Mouse (Mus musculus): Measurements from ENCODE around the gene Tex13c2. TPM values are rescaled to one million over a fixed set of nuclear protein-coding genes. Genes with fewer than 3 reads are reported as not detected.

The Tex13c2 gene
- total and polyA plus RNA-seq, 2 experiments from 2014 or later, result not detected

DNA sequence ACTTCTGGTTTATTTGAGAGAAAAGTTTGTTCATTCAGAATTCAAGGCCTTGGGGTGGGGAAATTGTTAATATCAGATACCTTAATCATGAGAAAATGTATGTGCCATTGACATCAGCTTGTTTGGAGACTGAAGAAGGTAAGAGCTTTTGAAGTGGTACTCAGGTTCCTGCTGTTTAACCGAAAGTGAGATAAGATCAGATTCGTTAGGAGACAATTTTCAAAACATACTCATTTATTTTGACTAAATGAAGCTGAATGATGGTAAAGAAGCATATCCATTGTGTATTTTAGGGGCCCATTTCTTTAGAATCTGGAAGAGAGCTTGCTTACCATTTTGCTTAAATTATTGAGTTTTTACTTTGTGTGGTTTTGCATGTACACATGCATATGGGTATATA lies 21.6 kb downstream of the Tex13c2 start:
- Histone ChIP-seq H3K4me2 (ENCODE audit: low read depth) (no peak overlapping the region), H3K36me3 (ENCODE audit: insufficient read depth) (no peaks in the 10 kb centered on the region), H3K9me3 (ENCODE audit: low read length) (no peaks in the 10 kb centered on the region), H3K27ac (ENCODE audit: low read depth, low read length) (no peak overlapping the region), H3K9ac (no peak overlapping the region), H3K4me1 (ENCODE audit: insufficient read depth) (no peaks in the 10 kb centered on the region), H3K4me3 (ENCODE audit: low read depth, low read length) (no peak overlapping the region), H3K27me3 (ENCODE audit: insufficient read depth, low read length) (no peaks in the 10 kb centered on the region)
- no peak for DNase-seq
- TF ChIP-seq CTCF (IDR thresholded peaks at IDR 0.05; ENCODE audit: low read depth), result no peak
- no peak for ATAC-seq
- 75% methylated on average over 2 of the region's 2 CpGs for WGBS

DNA sequence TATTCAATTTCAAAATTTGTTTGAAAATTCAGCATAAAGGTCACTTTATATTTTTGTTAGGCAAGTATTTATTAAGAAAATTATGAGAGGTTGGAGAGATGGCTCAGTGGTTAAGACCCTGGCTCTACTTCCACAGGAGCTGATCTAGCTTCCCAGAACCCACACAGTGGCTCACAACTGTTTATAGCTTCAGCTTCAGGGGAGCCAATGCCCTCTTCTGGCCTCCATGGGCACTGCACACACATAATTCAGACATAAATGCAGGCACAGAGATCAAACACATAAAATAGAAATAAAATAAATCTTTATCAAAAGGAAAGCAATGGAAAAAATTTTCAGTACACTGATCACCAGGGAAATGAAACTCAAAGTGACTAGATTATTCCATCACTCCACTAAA lies 23.1 kb downstream of the Tex13c2 start:
- H3K4me2 ChIP-seq (ENCODE audit: low read depth), result no peak overlapping the region
- no peak overlapping the region for H3K9ac ChIP-seq
- no peak overlapping the region for H3K4me3 ChIP-seq (ENCODE audit: low read depth, low read length)
- ATAC-seq (no peak), DNase-seq (no peak)
- no peak for TF ChIP-seq CTCF (IDR thresholded peaks at IDR 0.05; ENCODE audit: low read depth)
- no peaks in the 10 kb centered on the region for H3K27me3 ChIP-seq (ENCODE audit: insufficient read depth, low read length)
- H3K36me3 ChIP-seq (ENCODE audit: insufficient read depth), result no peaks in the 10 kb centered on the region
- no peaks in the 10 kb centered on the region for H3K4me1 ChIP-seq (ENCODE audit: insufficient read depth)
- H3K9me3 ChIP-seq (ENCODE audit: low read length), result no peaks in the 10 kb centered on the region
- no peak overlapping the region for H3K27ac ChIP-seq (ENCODE audit: low read depth, low read length)

DNA sequence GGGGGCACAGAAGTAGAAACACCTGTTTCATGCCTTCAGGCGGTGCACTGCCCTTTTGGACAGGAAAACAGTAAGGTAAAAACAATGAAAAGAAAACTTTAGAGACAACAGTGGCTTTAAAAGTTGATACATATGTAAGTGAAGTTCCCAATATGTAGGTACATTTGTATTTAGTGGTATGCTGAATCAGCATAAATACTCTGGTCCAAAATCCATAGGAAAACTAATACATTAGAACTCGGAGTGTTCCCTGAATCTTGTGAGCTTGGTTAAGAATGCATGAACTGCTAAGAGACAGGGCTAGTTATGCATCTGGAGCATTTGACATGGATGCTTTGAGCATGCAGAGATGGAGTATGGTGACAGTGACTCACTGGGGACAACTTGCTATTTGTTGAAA lies 33.4 kb downstream of the Tex13c2 start:
- no peak overlapping the region for H3K4me3 ChIP-seq (ENCODE audit: low read depth, low read length)
- H3K36me3 ChIP-seq (ENCODE audit: insufficient read depth), result no peaks in the 10 kb centered on the region
- H3K4me2 ChIP-seq (ENCODE audit: low read depth), result no peak overlapping the region
- no peak overlapping the region for H3K27ac ChIP-seq (ENCODE audit: low read depth, low read length)
- ATAC-seq (no peak), DNase-seq (no peak)
- no peaks in the 10 kb centered on the region for H3K4me1 ChIP-seq (ENCODE audit: insufficient read depth)
- no peak overlapping the region for H3K9ac ChIP-seq
- no peak for TF ChIP-seq CTCF (IDR thresholded peaks at IDR 0.05; ENCODE audit: low read depth)
- WGBS, result 69% methylated on average over 2 of the region's 2 CpGs
- no peaks in the 10 kb centered on the region for H3K9me3 ChIP-seq (ENCODE audit: low read length)
- H3K27me3 ChIP-seq (ENCODE audit: insufficient read depth, low read length), result no peaks in the 10 kb centered on the region

DNA sequence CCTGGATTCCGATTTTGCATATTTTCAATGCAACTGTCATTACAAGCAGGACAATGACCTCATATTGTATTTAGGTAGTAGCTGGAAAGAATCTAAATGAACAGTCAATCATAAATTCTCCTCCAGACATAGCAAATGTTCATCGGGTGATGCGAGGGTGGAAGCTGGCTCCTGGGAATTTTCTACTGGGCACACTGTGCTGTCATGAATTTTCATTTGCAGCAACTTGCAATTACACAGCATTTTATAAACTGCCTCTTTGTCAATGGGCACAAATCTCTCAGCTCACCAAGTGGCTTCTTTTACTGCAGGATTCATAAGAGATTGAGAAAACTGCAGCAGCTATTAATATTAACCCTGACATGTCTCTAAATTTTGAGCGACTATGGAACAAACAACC lies 41.2 kb downstream of the Tex13c2 start:
- H3K9ac ChIP-seq, result no peak overlapping the region
- no peak overlapping the region for H3K4me2 ChIP-seq (ENCODE audit: low read depth)
- H3K4me1 ChIP-seq (ENCODE audit: insufficient read depth), result no peaks in the 10 kb centered on the region
- H3K27ac ChIP-seq (ENCODE audit: low read depth, low read length), result no peak overlapping the region
- H3K4me3 ChIP-seq (ENCODE audit: low read depth, low read length), result no peak overlapping the region
- no peak for TF ChIP-seq CTCF (IDR thresholded peaks at IDR 0.05; ENCODE audit: low read depth)
- DNase-seq (no peak), ATAC-seq (no peak)
- no peaks in the 10 kb centered on the region for H3K36me3 ChIP-seq (ENCODE audit: insufficient read depth)
- H3K27me3 ChIP-seq (ENCODE audit: insufficient read depth, low read length), result no peaks in the 10 kb centered on the region
- WGBS, result 48% methylated on average over 4 of the region's 4 CpGs
- no peaks in the 10 kb centered on the region for H3K9me3 ChIP-seq (ENCODE audit: low read length)

- ATAC-seq (peak; percentile 79), DNase-seq (peak; percentile 50)
- Histone ChIP-seq H3K36me3 (ENCODE audit: insufficient read depth) (no peaks in the 10 kb centered on the region), H3K27me3 (ENCODE audit: insufficient read depth, low read length) (no peaks in the 10 kb centered on the region), H3K4me1 (ENCODE audit: insufficient read depth) (no peaks in the 10 kb centered on the region), H3K9me3 (ENCODE audit: low read length) (no peaks in the 10 kb centered on the region), H3K4me3 (ENCODE audit: low read depth, low read length) (peak overlapping the region; percentile 12; the same call in 1 of the 2 replicates), H3K4me2 (ENCODE audit: low read depth) (peak overlapping the region; percentile 35), H3K9ac (no peak overlapping the region), H3K27ac (ENCODE audit: low read depth, low read length) (peak overlapping the region; percentile 70)
- TF ChIP-seq CTCF (IDR thresholded peaks at IDR 0.05; ENCODE audit: low read depth), result no peak
- WGBS, result 22% methylated on average over 3 of the region's 3 CpGs
Measured at GRCm38 (mm10) chrX:42540030-42540755, 50.7 kb downstream of the Tex13c2 start.

GRCm38 (mm10) chrX:42540756-42541053 lies 51.2 kb downstream of the Tex13c2 start:
- Histone ChIP-seq H3K4me2 (ENCODE audit: low read depth) (peak overlapping the region; percentile 35), H3K9me3 (ENCODE audit: low read length) (no peaks in the 10 kb centered on the region), H3K27ac (ENCODE audit: low read depth, low read length) (peak overlapping the region; percentile 70; the same call in 1 of the 2 replicates), H3K36me3 (ENCODE audit: insufficient read depth) (no peaks in the 10 kb centered on the region), H3K27me3 (ENCODE audit: insufficient read depth, low read length) (no peaks in the 10 kb centered on the region), H3K9ac (no peak overlapping the region), H3K4me1 (ENCODE audit: insufficient read depth) (no peaks in the 10 kb centered on the region), H3K4me3 (ENCODE audit: low read depth, low read length) (peak overlapping the region; percentile 12; the same call in 1 of the 2 replicates)
- peak; percentile 69 for ATAC-seq
- peak; percentile 89 for DNase-seq
- TF ChIP-seq CTCF (IDR thresholded peaks at IDR 0.05; ENCODE audit: low read depth), result peak; percentile 76
- WGBS, result 21% methylated on average over 5 of the region's 5 CpGs

Other genes starting within 250 kb of the Tex13c2 start
- 1.0 TPM in 1 of 2 replicates, not detected in the other for gene Sh2d1a, start 12.8 kb downstream of the Tex13c2 start, total RNA-seq (2014; rRNA removed)
- 3.7 and 6.3 TPM in 2 replicates for gene Sh2d1a, start 12.8 kb downstream of the Tex13c2 start, polyA plus RNA-seq (2015; fragmentation: Nextera tagmentation; extraction: Ambion mirVana)

All from forebrain, postnatal 0 days (tissue).